Mouse (Mus musculus) forebrain, embryonic 15.5 days (tissue): Measurements from ENCODE around the gene Gm49425. TPM values are rescaled to one million over a fixed set of nuclear protein-coding genes. Genes with fewer than 3 reads are reported as not detected.

Experiments
- ATAC-seq: fragments of 200-750 bp; cut with Nextera tagmentation; replicated peaks from 2 replicates; pipeline ENCODE4 v1.8.0; 2017; ENCODE audit warnings: mild to moderate bottlenecking, moderate TSS enrichment, moderate library complexity
- H3K27ac ChIP-seq: fragments of 300-500 bp; sonication (generic); replicated peaks from 2 replicates; pipeline ENCODE4 v1.5.1; 2015; ENCODE audit warnings: mild to moderate bottlenecking, inconsistent platforms
- H3K27me3 ChIP-seq: fragments of 300-500 bp; sonication (generic); 2 replicates; pipeline ENCODE4 v1.6.1; 2015; ENCODE audit warnings: inconsistent platforms
- H3K36me3 ChIP-seq: fragments of 300-500 bp; sonication (generic); 2 replicates; pipeline ENCODE4 v1.6.1; 2015; ENCODE audit warnings: mild to moderate bottlenecking, inconsistent platforms
- H3K4me1 ChIP-seq: fragments of 300-500 bp; sonication (generic); 2 replicates; pipeline ENCODE4 v1.6.1; 2015; ENCODE audit warnings: inconsistent platforms
- H3K4me2 ChIP-seq: fragments of 300-500 bp; sonication (generic); replicated peaks from 2 replicates; pipeline ENCODE4 v1.6.1; 2015; ENCODE audit warnings: mild to moderate bottlenecking, inconsistent platforms
- H3K4me3 ChIP-seq: fragments of 300-500 bp; sonication (generic); 2 replicates; pipeline ENCODE4 v1.5.1; 2015; ENCODE audit warnings: mild to moderate bottlenecking, inconsistent platforms
- H3K9ac ChIP-seq: fragments of 300-500 bp; sonication (generic); replicated peaks from 2 replicates; pipeline ENCODE4 v1.6.1; 2015; ENCODE audit warnings: mild to moderate bottlenecking, inconsistent platforms
- H3K9me3 ChIP-seq: fragments of 300-500 bp; sonication (generic); 2 replicates; pipeline ENCODE4 v1.6.1; 2016; ENCODE audit warnings: inconsistent platforms
- WGBS: fragments of 180-500 bp; shearing (Covaris S2); methylation state at CpG from one replicate; pipeline ENCODE4 v1.1.7; 2015; ENCODE audit warnings: mixed read lengths; 5-methylcytosine and 5-hydroxymethylcytosine counted together
- polyA plus RNA-seq: library from polyadenylated mRNA; unstranded; fragments of >200 nt; fragmentation: Nextera tagmentation; extraction: Ambion mirVana; gene quantifications from 2 replicates; pipeline ENCODE4 v1.2.1, GENCODE M21; 2015

Gm49425 gene
- polyA plus RNA-seq, 1 experiment from 2014 or later: not detected

- no peak for ATAC-seq
- H3K9ac ChIP-seq: no peak overlapping the region
- no peaks in the 10 kb centered on the region for H3K27me3 ChIP-seq
- H3K36me3 ChIP-seq: no peaks in the 10 kb centered on the region
- no peak overlapping the region for H3K4me3 ChIP-seq
- H3K27ac ChIP-seq: no peak overlapping the region
- H3K9me3 ChIP-seq: no peaks in the 10 kb centered on the region
- no peaks in the 10 kb centered on the region for H3K4me1 ChIP-seq
- 77% methylated on average over 4 of the region's 4 CpGs for WGBS
- no peak overlapping the region for H3K4me2 ChIP-seq
These were observed 5.6 kb upstream of the Gm49425 start for GRCm38 (mm10) chr15:101522556-101523232.

- 15% methylated on average over 2 of the region's 2 CpGs for WGBS
- H3K4me1 ChIP-seq: no peaks in the 10 kb centered on the region
- no peaks in the 10 kb centered on the region for H3K27me3 ChIP-seq
- no peak overlapping the region for H3K4me3 ChIP-seq
- no peak overlapping the region for H3K27ac ChIP-seq
- H3K9me3 ChIP-seq: no peaks in the 10 kb centered on the region
- no peaks in the 10 kb centered on the region for H3K36me3 ChIP-seq
- ATAC-seq: no peak
- H3K9ac ChIP-seq: no peak overlapping the region
- no peak overlapping the region for H3K4me2 ChIP-seq
These were observed 2.7 kb upstream of the Gm49425 start for GRCm38 (mm10) chr15:101519792-101520191.

- Histone ChIP-seq H3K27me3 (no peaks in the 10 kb centered on the region), H3K9ac (no peak overlapping the region), H3K4me1 (no peaks in the 10 kb centered on the region), H3K4me3 (no peak overlapping the region), H3K27ac (no peak overlapping the region), H3K4me2 (no peak overlapping the region), H3K9me3 (no peaks in the 10 kb centered on the region), H3K36me3 (no peaks in the 10 kb centered on the region)
- ATAC-seq: no peak
- 88% methylated on average over 9 of the region's 9 CpGs for WGBS
These were observed 8.8 kb downstream of the Gm49425 start for GRCm38 (mm10) chr15:101508247-101508646.

GRCm38 (mm10) chr15:101506896-101507758 lies 9.9 kb downstream of the Gm49425 start:
- no peaks in the 10 kb centered on the region for H3K4me1 ChIP-seq
- no peak overlapping the region for H3K27ac ChIP-seq
- no peaks in the 10 kb centered on the region for H3K27me3 ChIP-seq
- H3K4me3 ChIP-seq: no peak overlapping the region
- H3K4me2 ChIP-seq: no peak overlapping the region
- H3K36me3 ChIP-seq: no peaks in the 10 kb centered on the region
- WGBS: 72% methylated on average over 14 of the region's 14 CpGs
- no peaks in the 10 kb centered on the region for H3K9me3 ChIP-seq
- no peak overlapping the region for H3K9ac ChIP-seq
- ATAC-seq: no peak

- no peaks in the 10 kb centered on the region for H3K27me3 ChIP-seq
- no peaks in the 10 kb centered on the region for H3K9me3 ChIP-seq
- H3K4me3 ChIP-seq: no peak overlapping the region
- 96% methylated on average over 2 of the region's 2 CpGs for WGBS
- H3K36me3 ChIP-seq: no peaks in the 10 kb centered on the region
- no peak overlapping the region for H3K4me2 ChIP-seq
- no peak overlapping the region for H3K9ac ChIP-seq
- H3K4me1 ChIP-seq: no peaks in the 10 kb centered on the region
- no peak for ATAC-seq
- H3K27ac ChIP-seq: no peak overlapping the region
These were observed 19.9 kb downstream of the Gm49425 start for GRCm38 (mm10) chr15:101497181-101497580.

GRCm38 (mm10) chr15:101495266-101495665 lies 21.8 kb downstream of the Gm49425 start:
- Histone ChIP-seq H3K9ac (no peak overlapping the region), H3K36me3 (no peaks in the 10 kb centered on the region), H3K4me1 (no peaks in the 10 kb centered on the region), H3K9me3 (no peaks in the 10 kb centered on the region), H3K4me2 (no peak overlapping the region), H3K4me3 (no peak overlapping the region), H3K27ac (no peak overlapping the region), H3K27me3 (no peaks in the 10 kb centered on the region)
- ATAC-seq: no peak
- WGBS: 86% methylated on average over 8 of the region's 8 CpGs

GRCm38 (mm10) chr15:101494203-101494602 lies 22.9 kb downstream of the Gm49425 start:
- H3K9ac ChIP-seq: no peak overlapping the region
- H3K27me3 ChIP-seq: no peaks in the 10 kb centered on the region
- no peaks in the 10 kb centered on the region for H3K9me3 ChIP-seq
- no peak overlapping the region for H3K27ac ChIP-seq
- H3K4me2 ChIP-seq: no peak overlapping the region
- H3K4me3 ChIP-seq: no peak overlapping the region
- WGBS: 53% methylated on average over 1 of the region's 1 CpGs
- H3K4me1 ChIP-seq: no peaks in the 10 kb centered on the region
- no peaks in the 10 kb centered on the region for H3K36me3 ChIP-seq
- no peak for ATAC-seq

- Histone ChIP-seq H3K27ac (no peak overlapping the region), H3K4me3 (no peak overlapping the region), H3K9ac (no peak overlapping the region), H3K4me1 (no peaks in the 10 kb centered on the region), H3K27me3 (no peaks in the 10 kb centered on the region), H3K36me3 (no peaks in the 10 kb centered on the region), H3K4me2 (no peak overlapping the region), H3K9me3 (no peaks in the 10 kb centered on the region)
- no peak for ATAC-seq
- WGBS: 92% methylated on average over 6 of the region's 6 CpGs
These were observed 23.3 kb downstream of the Gm49425 start for GRCm38 (mm10) chr15:101493713-101494112.

GRCm38 (mm10) chr15:101492718-101493117 lies 24.3 kb downstream of the Gm49425 start:
- H3K9me3 ChIP-seq: no peaks in the 10 kb centered on the region
- 79% methylated on average over 8 of the region's 8 CpGs for WGBS
- no peak overlapping the region for H3K27ac ChIP-seq
- ATAC-seq: no peak
- H3K36me3 ChIP-seq: no peaks in the 10 kb centered on the region
- no peaks in the 10 kb centered on the region for H3K4me1 ChIP-seq
- no peak overlapping the region for H3K9ac ChIP-seq
- no peak overlapping the region for H3K4me3 ChIP-seq
- no peaks in the 10 kb centered on the region for H3K27me3 ChIP-seq
- no peak overlapping the region for H3K4me2 ChIP-seq

- H3K4me1 ChIP-seq: no peaks in the 10 kb centered on the region
- no peaks in the 10 kb centered on the region for H3K27me3 ChIP-seq
- no peak within 1 kb of the TSS for H3K9ac ChIP-seq
- no peak within 1 kb of the TSS for H3K4me2 ChIP-seq
- H3K4me3 ChIP-seq: no peak within 1 kb of the TSS
- H3K27ac ChIP-seq: no peak within 1 kb of the TSS
- H3K36me3 ChIP-seq: no peaks in the 10 kb centered on the region
- 54% methylated on average over 6 of the region's 6 CpGs for WGBS
- no peaks in the 10 kb centered on the region for H3K9me3 ChIP-seq
- no peak for ATAC-seq
These were observed 25.6 kb downstream of the Gm49425 start, which contains the start of gene Krt83 for GRCm38 (mm10) chr15:101491431-101491830. TSS of gene Krt83 (minus strand) at chr15:101491512.

- WGBS: 80% methylated on average over 11 of the region's 11 CpGs
- no peak overlapping the region for H3K9ac ChIP-seq
- ATAC-seq: no peak
These were observed 31.0 kb downstream of the Gm49425 start for GRCm38 (mm10) chr15:101485911-101486635.

GRCm38 (mm10) chr15:101484939-101485338 lies 32.1 kb downstream of the Gm49425 start:
- WGBS: 85% methylated on average over 1 of the region's 1 CpGs
- no peaks in the 10 kb centered on the region for H3K27me3 ChIP-seq
- no peaks in the 10 kb centered on the region for H3K4me1 ChIP-seq
- H3K4me3 ChIP-seq: no peak overlapping the region
- H3K27ac ChIP-seq: no peak overlapping the region
- H3K9ac ChIP-seq: no peak overlapping the region
- no peak overlapping the region for H3K4me2 ChIP-seq
- no peaks in the 10 kb centered on the region for H3K36me3 ChIP-seq
- ATAC-seq: no peak
- no peaks in the 10 kb centered on the region for H3K9me3 ChIP-seq

More at GRCm38 (mm10) chr15:101485911-101486635, 31.0 kb downstream of the Gm49425 start:
- no peak overlapping the region for H3K27ac ChIP-seq
- H3K9me3 ChIP-seq: no peaks in the 10 kb centered on the region
- H3K4me1 ChIP-seq: no peaks in the 10 kb centered on the region
- no peak overlapping the region for H3K4me2 ChIP-seq
- no peak overlapping the region for H3K4me3 ChIP-seq
- H3K27me3 ChIP-seq: no peaks in the 10 kb centered on the region
- no peaks in the 10 kb centered on the region for H3K36me3 ChIP-seq
